Mouse (Mus musculus) heart, postnatal 0 days (tissue): ENCODE data around the gene Tmem132d.

Experiments
- CTCF ChIP-seq: IDR thresholded peaks from 2 replicates; pipeline ENCODE4 v1.5.1; 2016; ENCODE audit warnings: antibody characterized with exemption, control low read depth, low read depth
- EP300 ChIP-seq: IDR thresholded peaks from 2 replicates; pipeline ENCODE4 v1.6.1; 2016; ENCODE audit warnings: antibody characterized with exemption, low read depth

DNA sequence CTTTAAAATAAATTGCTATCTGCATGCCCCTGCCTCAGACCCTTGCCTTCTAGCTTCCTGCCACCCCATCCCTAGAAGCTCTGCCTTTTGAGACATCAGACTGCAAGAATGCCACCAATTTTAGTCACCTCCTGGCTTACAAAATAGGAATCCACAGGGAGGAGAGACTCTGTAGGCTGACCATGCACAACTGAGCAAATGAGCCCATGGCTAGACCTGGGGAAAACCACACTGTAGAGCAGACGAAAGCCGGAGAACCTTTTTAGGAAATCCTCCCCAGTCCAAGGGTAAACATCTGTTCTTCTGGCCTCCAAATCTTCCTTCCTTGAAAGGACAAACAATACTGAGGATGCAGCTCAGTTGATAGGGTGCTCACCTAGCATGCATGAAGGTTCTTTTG, 130.5 kb downstream of the Tmem132d start:
- TF ChIP-seq CTCF (no peak), EP300 (no peak)
